Mouse (Mus musculus) retina, postnatal 1 day (tissue): Measurements from ENCODE around the gene Casq2.

ENCODE experiments used
- DNase-seq: peaks from one replicate; pipeline ENCODE4 v3.0.0-alpha.2; 2012

Casq2 gene

DNA sequence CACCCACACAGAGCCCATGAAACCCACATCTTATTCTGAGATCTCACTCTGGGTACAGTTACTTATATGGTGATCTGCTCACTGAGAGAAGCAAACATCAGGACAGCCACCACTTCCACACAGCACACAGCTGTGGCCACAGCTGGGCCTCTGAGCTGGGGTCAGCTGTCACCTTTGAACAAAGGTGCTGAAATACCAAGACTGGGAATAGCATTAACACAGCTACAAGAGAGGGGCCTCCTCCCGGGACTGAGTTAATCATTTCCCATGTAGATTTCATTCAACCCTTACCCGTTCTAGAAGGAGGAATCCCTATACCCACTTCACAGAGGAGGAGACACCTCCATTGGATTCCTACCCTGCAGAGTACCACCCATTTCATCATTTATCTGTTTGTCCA lies 109.5 kb downstream of the Casq2 start:
- no peak for DNase-seq
